Mouse (Mus musculus) olfactory bulb, adult 2 months (tissue): ENCODE results near the gene Sh3bp4. TPM values are rescaled to one million over a fixed set of nuclear protein-coding genes. Genes with fewer than 3 reads are reported as not detected.

Experiments used
- H3K27ac ChIP-seq: fragments of 200-500 bp; 2 replicates; pipeline ENCODE4 v1.5.1; 2012; ENCODE audit warnings: low read depth, low read length; ENCODE audit not compliant: insufficient read depth
- H3K4me1 ChIP-seq: fragments of 200-500 bp; 2 replicates; pipeline ENCODE4 v1.6.1; 2012; ENCODE audit warnings: low read length; ENCODE audit not compliant: control insufficient read depth, insufficient read depth
- H3K4me3 ChIP-seq: fragments of 200-500 bp; 2 replicates; pipeline ENCODE4 v1.5.1; 2012; ENCODE audit warnings: mild to moderate bottlenecking, low read depth, low read length, moderate library complexity; ENCODE audit not compliant: insufficient read depth
- CTCF ChIP-seq: fragments of 200-500 bp; IDR thresholded peaks from 2 replicates; pipeline ENCODE4 v1.5.1; 2012; ENCODE audit warnings: low read depth, mild to moderate bottlenecking, low read length, moderate library complexity; ENCODE audit not compliant: insufficient read depth
- POLR2A ChIP-seq: fragments of 200-500 bp; IDR thresholded peaks from 2 replicates; pipeline ENCODE4 v1.6.1; 2012; ENCODE audit warnings: mild to moderate bottlenecking, low read depth, low read length, moderate library complexity; ENCODE audit not compliant: insufficient read depth
- WGBS: fragments of 180-500 bp; shearing (Covaris S2); methylation state at CpG from one replicate; pipeline ENCODE4 v1.1.7; 2018; 5-methylcytosine and 5-hydroxymethylcytosine counted together
- polyA plus RNA-seq: library from polyadenylated mRNA; stranded (reverse); fragments of >200 nt; gene quantifications from 2 replicates; pipeline ENCODE4 v1.2.4, GENCODE M21; 2012; ENCODE audit warnings: low replicate concordance; ENCODE audit not compliant: missing spikeins, insufficient read depth, insufficient read length

Sh3bp4 gene
- polyA plus RNA-seq, 1 experiment, result not detected

DNA sequence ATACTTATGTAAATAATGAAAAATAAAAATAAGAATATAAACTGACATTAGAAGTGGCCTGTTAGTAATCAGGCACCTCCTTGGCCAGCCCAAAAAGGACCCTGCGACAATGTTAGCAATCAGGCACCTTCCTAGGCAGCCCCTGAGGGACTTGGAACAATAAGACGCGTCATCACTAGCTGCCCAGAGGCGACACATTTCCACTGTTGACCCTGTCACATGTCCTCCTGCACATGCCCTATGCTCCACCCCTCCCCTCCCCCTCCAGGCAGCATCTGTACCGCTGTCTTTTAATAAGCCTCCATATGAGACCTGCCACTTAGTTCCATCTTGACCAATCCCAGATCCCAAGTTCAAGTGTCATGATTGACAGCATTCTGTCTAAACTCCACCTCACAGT is 119.0 kb downstream of the Sh3bp4 start:
- Histone ChIP-seq H3K4me3 (no peak overlapping the region), H3K4me1 (no peaks in the 10 kb centered on the region; the same call in 1 of the 2 replicates), H3K27ac (no peak overlapping the region)
- WGBS, result 85% methylated on average over 5 of the region's 5 CpGs
- TF ChIP-seq POLR2A (no peak), CTCF (no peak)

DNA sequence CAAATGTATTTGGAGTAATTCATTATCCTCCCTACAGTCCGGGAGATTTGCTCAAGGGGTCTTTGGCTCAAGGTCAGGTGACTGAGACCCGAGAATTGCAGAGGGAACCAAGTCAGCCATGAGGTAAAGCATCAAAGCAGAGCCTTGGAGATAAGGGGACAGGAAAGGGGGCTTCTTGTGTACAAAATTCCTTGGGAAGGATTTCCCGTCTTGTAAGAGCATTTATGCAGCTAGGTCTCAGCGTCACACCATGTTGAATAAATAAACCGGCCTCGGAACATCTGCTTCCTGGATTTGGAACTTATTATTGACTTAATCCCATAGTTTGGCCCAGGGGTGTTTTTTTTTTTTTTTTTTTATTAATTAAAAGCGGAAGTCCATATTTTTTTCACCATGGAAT is 120.4 kb downstream of the Sh3bp4 start:
- Histone ChIP-seq H3K27ac (no peak overlapping the region), H3K4me1 (no peaks in the 10 kb centered on the region; the same call in 1 of the 2 replicates), H3K4me3 (no peak overlapping the region)
- WGBS, result 70% methylated on average over 7 of the region's 7 CpGs
- TF ChIP-seq CTCF, result no peak
- no peak for TF ChIP-seq POLR2A

DNA sequence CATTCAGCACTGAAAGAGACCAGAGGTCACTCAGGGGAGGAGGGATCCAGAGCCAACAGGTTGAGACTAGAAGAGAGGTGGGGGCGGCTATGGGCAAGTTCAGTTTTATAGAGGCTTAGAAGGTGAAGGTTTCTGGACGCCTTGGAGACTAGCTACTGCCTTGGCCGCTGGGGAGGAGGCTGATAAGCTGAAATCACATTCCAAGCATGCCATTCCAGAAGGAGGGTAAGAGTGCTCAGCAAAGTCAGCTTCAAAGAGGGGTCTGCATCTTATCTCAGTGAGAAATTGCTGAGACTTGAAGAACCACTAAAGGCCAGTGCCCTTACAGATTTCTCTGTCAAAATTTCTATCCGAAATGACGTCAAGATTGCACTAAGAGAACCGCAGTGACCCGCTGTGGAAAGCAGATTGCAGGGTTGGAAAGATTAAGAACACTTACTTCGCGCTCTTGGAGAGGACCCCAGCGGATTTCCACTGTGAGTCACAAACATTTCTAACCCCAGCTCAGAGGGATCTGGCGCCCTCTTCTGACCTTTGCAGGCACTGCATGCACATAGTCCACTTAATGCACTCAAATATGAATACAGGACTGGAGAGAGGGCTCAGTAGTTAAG is 121.0 kb downstream of the Sh3bp4 start:
- H3K27ac ChIP-seq, result no peak overlapping the region
- WGBS, result 36% methylated on average over 11 of the region's 11 CpGs
- TF ChIP-seq CTCF (0 out of 2 replicates have a peak, but pooled peaks have one; percentile 11), POLR2A (no peak)
- H3K4me3 ChIP-seq, result no peak overlapping the region
- H3K4me1 ChIP-seq, result no peaks in the 10 kb centered on the region; the same call in 1 of the 2 replicates

DNA sequence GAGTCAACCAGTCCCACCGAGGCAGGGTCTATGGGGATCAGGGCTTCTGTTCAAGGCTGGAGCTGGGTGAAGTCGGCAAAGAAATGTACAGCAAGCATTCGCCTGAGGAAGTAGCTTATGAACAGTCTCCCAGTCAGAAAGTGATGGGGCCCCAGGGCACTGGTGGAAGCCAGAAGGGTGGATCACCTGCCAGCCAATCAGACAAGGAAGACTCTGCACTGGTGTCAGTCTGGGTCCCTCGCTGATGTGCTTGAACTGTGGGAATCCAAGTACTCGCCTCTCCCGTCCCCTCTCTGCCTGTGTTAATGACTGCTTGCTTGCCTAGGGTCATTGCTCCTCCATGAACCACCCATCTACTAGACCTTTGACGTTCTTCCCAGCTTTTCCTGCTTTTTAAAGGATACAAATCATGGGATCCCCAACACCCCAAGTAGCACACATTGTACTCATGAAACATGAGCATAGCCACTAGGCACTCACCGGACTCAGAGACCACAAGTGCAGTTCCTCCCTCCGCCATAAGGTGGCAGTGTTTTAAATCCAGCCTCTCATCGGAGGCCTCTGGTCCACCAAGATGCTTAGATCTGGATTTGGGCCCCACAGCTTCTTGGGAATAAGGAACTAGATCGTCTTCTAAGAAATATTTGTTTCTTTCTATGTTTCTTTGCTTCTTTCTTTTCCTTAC is 122.5 kb downstream of the Sh3bp4 start:
- WGBS, result 82% methylated on average over 11 of the region's 11 CpGs
- H3K4me3 ChIP-seq, result no peak overlapping the region
- no peak for TF ChIP-seq CTCF
- no peak for TF ChIP-seq POLR2A
- H3K4me1 ChIP-seq, result no peaks in the 10 kb centered on the region; the same call in 1 of the 2 replicates
- no peak overlapping the region for H3K27ac ChIP-seq

DNA sequence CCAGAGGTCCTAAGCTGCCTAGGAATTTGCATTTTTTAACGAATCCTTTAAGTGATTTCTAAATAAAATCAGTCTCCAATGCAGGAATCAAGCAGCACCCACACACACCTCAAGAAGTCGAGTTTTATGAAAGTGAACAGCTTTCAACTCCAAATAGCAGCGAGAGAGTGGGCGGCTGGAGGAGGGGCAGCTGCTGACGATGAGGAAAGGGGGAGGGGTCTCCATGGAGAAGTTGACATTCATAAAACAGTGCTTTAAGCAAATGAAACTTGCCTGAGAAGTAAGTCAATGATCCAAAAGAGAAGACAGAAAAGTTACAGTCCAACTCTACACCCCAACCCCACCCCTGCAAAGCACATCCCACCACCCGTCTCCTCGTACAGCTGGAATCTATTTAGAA is 123.4 kb downstream of the Sh3bp4 start:
- Histone ChIP-seq H3K27ac (no peak overlapping the region), H3K4me1 (no peaks in the 10 kb centered on the region; the same call in 1 of the 2 replicates), H3K4me3 (no peak overlapping the region)
- 77% methylated on average over 7 of the region's 7 CpGs for WGBS
- TF ChIP-seq POLR2A (no peak), CTCF (no peak)

DNA sequence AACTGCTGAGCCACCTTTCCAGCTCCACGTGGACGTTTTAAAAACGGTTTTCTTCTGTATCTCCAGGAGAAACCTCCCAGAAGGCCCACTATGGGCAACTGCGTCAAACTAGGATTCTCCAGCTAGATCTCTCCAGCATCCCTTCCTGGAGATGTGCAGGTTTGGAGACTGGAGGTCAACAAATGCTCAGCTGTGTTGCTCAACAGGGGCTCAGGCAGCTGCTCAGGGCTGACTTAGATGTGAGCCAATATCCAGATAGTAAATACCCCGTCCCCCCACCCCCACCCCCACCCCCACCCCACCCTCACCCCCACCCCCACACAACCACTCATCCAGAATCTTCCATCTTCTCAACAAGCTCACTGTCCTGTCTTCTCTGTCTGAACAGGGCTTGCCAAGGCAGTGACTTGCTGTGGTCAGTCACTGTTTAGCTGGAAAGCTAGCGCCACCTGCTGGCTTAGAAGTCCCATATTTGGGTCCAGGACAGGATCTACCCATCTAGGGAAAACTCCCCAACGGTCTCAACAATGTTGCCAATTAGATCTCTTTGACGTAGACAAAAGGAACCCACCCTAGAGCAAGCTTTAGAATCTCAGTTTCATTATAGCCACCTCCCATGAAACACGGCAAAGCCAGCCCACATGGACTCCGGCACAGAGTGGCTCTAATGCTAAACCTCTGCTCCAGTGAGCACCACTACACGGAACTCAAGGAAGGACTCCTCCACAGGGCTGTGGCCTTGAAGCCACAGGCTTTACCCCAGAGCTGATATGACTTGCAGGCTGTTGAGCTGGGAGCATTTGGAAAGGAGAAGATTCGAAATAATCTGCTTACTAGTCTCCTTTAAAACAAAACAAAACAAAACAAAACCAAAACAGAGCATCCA is 125.9 kb downstream of the Sh3bp4 start:
- TF ChIP-seq CTCF (0 out of 2 replicates have a peak, but pooled peaks have one; percentile 27), POLR2A (no peak)
- 42% methylated on average over 12 of the region's 12 CpGs for WGBS
- H3K4me1 ChIP-seq, result no peaks in the 10 kb centered on the region; the same call in 1 of the 2 replicates

More for the DNA sequence above, 125.9 kb downstream of the Sh3bp4 start:
- Histone ChIP-seq H3K4me3 (no peak overlapping the region), H3K27ac (no peak overlapping the region)
